Mouse (Mus musculus): Measurements from ENCODE around the gene Slc38a3. TPM values are rescaled to one million over a fixed set of nuclear protein-coding genes. Genes with fewer than 3 reads are reported as not detected.

Slc38a3 gene
- polyA plus RNA-seq, 1 experiment from 2014 or later: 3.9 TPM

DNA sequence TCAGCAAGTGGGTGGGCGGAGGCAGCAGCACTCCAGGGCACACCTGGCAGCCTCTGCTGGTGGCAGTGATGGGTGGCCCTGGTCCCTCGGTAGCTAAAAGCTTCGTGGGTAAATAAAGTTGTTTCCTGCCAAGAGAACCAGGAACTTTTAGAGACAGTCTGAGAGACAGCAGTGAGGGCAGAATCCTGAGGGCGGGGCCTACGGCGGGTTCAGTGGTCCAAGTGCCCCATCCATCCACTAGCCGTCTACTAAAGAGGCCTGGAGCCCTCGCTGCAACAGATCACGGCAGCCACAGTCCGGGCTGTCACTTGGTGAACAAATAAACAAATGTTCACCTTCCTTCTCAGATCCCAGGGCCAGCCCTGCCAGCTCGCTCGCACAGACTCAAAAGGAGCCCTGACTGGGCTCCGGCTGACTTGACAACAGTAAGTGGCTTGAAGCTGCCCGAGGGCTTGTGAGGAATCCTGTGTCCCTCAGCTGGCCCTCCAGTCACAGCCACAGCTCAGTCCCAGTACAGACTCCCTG is 39.4 kb downstream of the Slc38a3 start:
- Histone ChIP-seq H3K4me1 (ENCODE audit: control insufficient read depth, insufficient read depth, low read length) (peaks cover 73% of the 10 kb centered on the region), H3K4me2 (ENCODE audit: low read depth, low read length) (peak overlapping the region; percentile 45), H3K9me3 (replicated peaks; ENCODE audit: control insufficient read depth, low read length) (no peaks in the 10 kb centered on the region), H3K36me3 (ENCODE audit: control insufficient read depth, insufficient read depth) (peaks cover 2% of the 10 kb centered on the region; the same call in 1 of the 2 replicates), H3K9ac (ENCODE audit: low read length) (peak overlapping the region; percentile 53), H3K27me3 (ENCODE audit: control insufficient read depth, insufficient read depth, low read length) (no peaks in the 10 kb centered on the region), H3K4me3 (ENCODE audit: low read length) (no peak overlapping the region), H3K27ac (ENCODE audit: low read length) (peak overlapping the region; percentile 88)
- no peak for ATAC-seq (replicated peaks; ENCODE audit: extremely low read depth, insufficient read depth, low FRiP score)
- 28% methylated on average over 14 of the region's 14 CpGs for WGBS

GRCm38 (mm10) chr9:107629411-107629730 is 40.0 kb downstream of the Slc38a3 start:
- Histone ChIP-seq H3K4me3 (ENCODE audit: low read length) (no peak overlapping the region), H3K36me3 (ENCODE audit: control insufficient read depth, insufficient read depth) (peaks cover 2% of the 10 kb centered on the region; the same call in 1 of the 2 replicates)
- 51% methylated on average over 4 of the region's 4 CpGs for WGBS

DNA sequence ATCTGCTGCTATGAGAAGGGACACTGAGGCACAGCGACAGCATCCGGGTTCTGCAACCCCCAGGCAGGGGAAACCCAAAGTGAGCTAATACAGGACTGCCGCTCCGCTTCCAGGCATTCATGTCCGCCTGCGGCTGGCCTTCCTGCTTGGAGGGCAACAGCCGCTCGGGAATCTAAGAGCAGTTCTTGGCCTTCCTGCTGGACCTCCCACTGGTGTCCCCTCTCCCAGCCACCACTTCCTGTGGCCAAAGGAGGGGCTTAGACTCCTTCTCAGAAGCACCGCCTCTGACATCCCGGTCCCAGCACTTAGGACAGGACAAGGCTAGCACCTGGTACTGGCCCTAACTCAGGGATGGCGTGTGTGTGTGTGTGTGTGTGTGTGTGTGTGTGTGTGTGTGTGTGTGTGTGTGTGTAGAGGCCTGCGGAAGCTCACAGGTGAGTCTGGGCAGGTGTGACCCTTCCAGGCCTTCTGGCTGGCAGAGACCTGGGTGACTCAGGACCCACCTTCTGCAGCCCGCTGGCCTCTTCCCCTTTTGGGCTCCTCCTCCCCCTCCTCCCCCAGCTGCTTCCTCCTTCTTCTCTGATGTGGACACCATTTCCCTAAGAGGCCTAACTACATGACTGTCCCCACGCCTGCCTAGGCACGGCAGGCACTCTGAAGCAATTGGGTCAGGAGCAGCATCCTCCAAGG is 40.5 kb downstream of the Slc38a3 start:
- H3K27ac ChIP-seq (ENCODE audit: low read length): peak overlapping the region; percentile 88
- no peaks in the 10 kb centered on the region for H3K9me3 ChIP-seq (replicated peaks; ENCODE audit: control insufficient read depth, low read length)
- peak overlapping the region; percentile 53 for H3K9ac ChIP-seq (ENCODE audit: low read length)
- H3K4me3 ChIP-seq (ENCODE audit: low read length): peak overlapping the region; percentile 6; the same call in 1 of the 2 replicates
- H3K4me2 ChIP-seq (ENCODE audit: low read depth, low read length): peak overlapping the region; percentile 45
- H3K4me1 ChIP-seq (ENCODE audit: control insufficient read depth, insufficient read depth, low read length): peaks cover 82% of the 10 kb centered on the region
- WGBS: 47% methylated on average over 15 of the region's 15 CpGs
- no peaks in the 10 kb centered on the region for H3K27me3 ChIP-seq (ENCODE audit: control insufficient read depth, insufficient read depth, low read length)
- peaks cover 2% of the 10 kb centered on the region; the same call in 1 of the 2 replicates for H3K36me3 ChIP-seq (ENCODE audit: control insufficient read depth, insufficient read depth)
- ATAC-seq (replicated peaks; ENCODE audit: extremely low read depth, insufficient read depth, low FRiP score): peak; percentile 8; the same call in 1 of the 2 replicates

More at GRCm38 (mm10) chr9:107629411-107629730, 40.0 kb downstream of the Slc38a3 start:
- ATAC-seq (replicated peaks; ENCODE audit: extremely low read depth, insufficient read depth, low FRiP score): no peak
- Histone ChIP-seq H3K9ac (ENCODE audit: low read length) (peak overlapping the region; percentile 53), H3K4me1 (ENCODE audit: control insufficient read depth, insufficient read depth, low read length) (peaks cover 77% of the 10 kb centered on the region), H3K27me3 (ENCODE audit: control insufficient read depth, insufficient read depth, low read length) (no peaks in the 10 kb centered on the region), H3K9me3 (replicated peaks; ENCODE audit: control insufficient read depth, low read length) (no peaks in the 10 kb centered on the region), H3K4me2 (ENCODE audit: low read depth, low read length) (peak overlapping the region; percentile 45), H3K27ac (ENCODE audit: low read length) (peak overlapping the region; percentile 88)

GRCm38 (mm10) chr9:107627387-107628255 is 41.7 kb downstream of the Slc38a3 start:
- peak overlapping the region; percentile 30 for H3K9ac ChIP-seq (ENCODE audit: low read length)
- H3K4me3 ChIP-seq (ENCODE audit: low read length): no peak overlapping the region
- H3K36me3 ChIP-seq (ENCODE audit: control insufficient read depth, insufficient read depth): peaks cover 2% of the 10 kb centered on the region; the same call in 1 of the 2 replicates
- H3K4me1 ChIP-seq (ENCODE audit: control insufficient read depth, insufficient read depth, low read length): peaks cover 85% of the 10 kb centered on the region
- H3K4me2 ChIP-seq (ENCODE audit: low read depth, low read length): peak overlapping the region; percentile 45
- peak overlapping the region; percentile 88 for H3K27ac ChIP-seq (ENCODE audit: low read length)
- H3K9me3 ChIP-seq (replicated peaks; ENCODE audit: control insufficient read depth, low read length): no peaks in the 10 kb centered on the region
- ATAC-seq (replicated peaks; ENCODE audit: extremely low read depth, insufficient read depth, low FRiP score): no peak
- H3K27me3 ChIP-seq (ENCODE audit: control insufficient read depth, insufficient read depth, low read length): no peaks in the 10 kb centered on the region
- 31% methylated on average over 20 of the region's 20 CpGs for WGBS

DNA sequence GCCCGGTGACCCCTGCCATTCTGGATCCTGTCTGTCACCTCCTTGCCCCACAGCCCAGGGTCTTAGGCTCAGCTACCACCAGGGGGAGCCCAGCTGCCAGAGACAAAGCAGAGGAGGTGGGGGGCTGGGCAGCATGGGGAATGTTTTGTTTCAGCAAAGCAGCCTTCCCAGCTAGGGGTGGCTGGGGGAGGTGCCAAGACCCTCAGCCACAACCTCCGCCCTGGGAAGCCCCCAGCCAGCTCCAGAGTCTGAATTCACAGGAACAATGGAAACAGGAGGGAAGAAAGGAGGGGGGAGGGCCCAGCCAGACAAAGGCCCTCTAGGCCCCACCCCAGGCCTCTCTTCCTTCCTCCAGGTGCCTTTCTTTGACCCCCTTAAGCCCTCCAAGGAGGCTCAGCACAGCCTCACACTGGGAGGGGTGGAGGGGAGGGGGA is 42.5 kb downstream of the Slc38a3 start:
- Histone ChIP-seq H3K4me2 (ENCODE audit: low read depth, low read length) (peak overlapping the region; percentile 26), H3K9me3 (replicated peaks; ENCODE audit: control insufficient read depth, low read length) (no peaks in the 10 kb centered on the region), H3K27me3 (ENCODE audit: control insufficient read depth, insufficient read depth, low read length) (no peaks in the 10 kb centered on the region), H3K27ac (ENCODE audit: low read length) (peak overlapping the region; percentile 88), H3K9ac (ENCODE audit: low read length) (peak overlapping the region; percentile 30), H3K4me3 (ENCODE audit: low read length) (peak overlapping the region; percentile 4; the same call in 1 of the 2 replicates), H3K4me1 (ENCODE audit: control insufficient read depth, insufficient read depth, low read length) (peaks cover 80% of the 10 kb centered on the region), H3K36me3 (ENCODE audit: control insufficient read depth, insufficient read depth) (peaks cover 5% of the 10 kb centered on the region)
- ATAC-seq (replicated peaks; ENCODE audit: extremely low read depth, insufficient read depth, low FRiP score): peak; percentile 59
- 0% methylated on average over 2 of the region's 2 CpGs for WGBS

DNA sequence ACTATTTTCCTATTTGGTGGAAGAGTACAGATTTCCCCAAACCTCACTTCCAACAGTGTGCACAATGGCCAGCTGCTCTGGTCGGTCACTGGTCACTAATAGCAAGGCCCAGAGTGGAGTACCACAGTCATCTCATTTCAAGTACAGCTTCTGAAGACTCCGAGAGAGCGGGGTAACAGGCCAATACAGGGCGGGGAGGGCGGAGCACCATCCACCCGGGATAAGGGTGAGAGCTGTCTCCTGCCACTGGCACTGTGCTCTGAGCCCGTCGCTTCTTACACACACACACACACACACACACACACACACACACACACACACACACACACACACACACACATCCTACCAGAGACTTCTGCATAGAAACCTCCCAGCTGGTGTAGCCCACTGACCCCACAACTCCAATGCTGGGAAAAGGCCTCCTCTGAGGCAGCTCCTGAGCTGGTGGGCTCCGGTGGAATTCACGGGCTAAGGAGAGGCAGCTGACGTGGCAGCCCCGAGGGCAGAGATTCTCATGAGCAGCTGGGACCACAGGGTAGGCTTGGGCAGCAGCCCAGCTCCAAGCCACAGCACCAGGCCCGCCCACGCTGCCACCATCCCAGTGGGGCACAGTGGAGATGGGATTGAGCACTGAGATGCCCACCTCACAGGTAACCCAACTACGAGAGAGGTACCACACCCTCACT is 43.0 kb downstream of the Slc38a3 start:
- Histone ChIP-seq H3K9me3 (replicated peaks; ENCODE audit: control insufficient read depth, low read length) (no peaks in the 10 kb centered on the region), H3K4me1 (ENCODE audit: control insufficient read depth, insufficient read depth, low read length) (peaks cover 78% of the 10 kb centered on the region), H3K27me3 (ENCODE audit: control insufficient read depth, insufficient read depth, low read length) (no peaks in the 10 kb centered on the region), H3K4me3 (ENCODE audit: low read length) (peak overlapping the region; percentile 4; the same call in 1 of the 2 replicates), H3K27ac (ENCODE audit: low read length) (peak overlapping the region; percentile 88), H3K36me3 (ENCODE audit: control insufficient read depth, insufficient read depth) (peaks cover 5% of the 10 kb centered on the region), H3K4me2 (ENCODE audit: low read depth, low read length) (peak overlapping the region; percentile 26), H3K9ac (ENCODE audit: low read length) (peak overlapping the region; percentile 32)
- no peak; the same call in 1 of the 2 replicates for ATAC-seq (replicated peaks; ENCODE audit: extremely low read depth, insufficient read depth, low FRiP score)
- 45% methylated on average over 15 of the region's 15 CpGs for WGBS

DNA sequence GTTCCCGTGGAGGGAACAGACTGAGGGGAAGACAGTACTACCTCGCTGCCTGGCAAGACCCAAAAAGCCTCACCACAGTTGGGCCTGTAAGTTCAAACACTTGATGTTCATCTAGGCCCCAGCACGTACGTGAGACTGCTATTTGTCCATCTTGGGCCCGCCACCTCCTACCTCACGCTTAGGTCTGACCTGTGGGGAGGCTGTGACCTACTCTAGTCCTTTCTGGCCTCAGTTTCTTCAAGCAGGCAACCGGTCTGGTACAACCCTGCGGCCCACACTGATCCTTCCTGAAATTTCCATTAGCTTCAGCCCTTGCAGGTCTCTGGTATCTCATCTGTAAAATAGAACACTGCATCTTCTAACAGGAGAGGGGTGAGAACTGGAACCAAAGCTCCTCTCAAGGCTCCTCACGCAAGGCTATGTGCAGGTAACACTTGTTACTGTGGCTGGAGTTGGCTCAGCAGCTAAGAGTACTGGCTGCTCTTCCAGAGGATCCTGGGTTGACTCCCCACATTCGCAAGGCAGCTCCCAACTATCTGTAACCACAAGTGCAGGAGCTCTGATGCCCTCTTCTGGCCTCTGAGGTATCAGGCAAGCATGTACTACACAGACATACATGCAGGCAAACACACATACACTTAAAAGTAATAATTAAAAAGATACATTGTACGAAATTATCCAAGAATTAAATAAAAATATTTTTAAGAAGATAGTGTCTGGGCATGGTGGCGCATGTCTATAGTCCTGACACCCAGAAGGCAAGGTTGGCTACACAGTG is 43.8 kb downstream of the Slc38a3 start:
- Histone ChIP-seq H3K4me2 (ENCODE audit: low read depth, low read length) (no peak overlapping the region), H3K4me3 (ENCODE audit: low read length) (no peak overlapping the region), H3K36me3 (ENCODE audit: control insufficient read depth, insufficient read depth) (peaks cover 5% of the 10 kb centered on the region), H3K27me3 (ENCODE audit: control insufficient read depth, insufficient read depth, low read length) (no peaks in the 10 kb centered on the region), H3K9me3 (replicated peaks; ENCODE audit: control insufficient read depth, low read length) (no peaks in the 10 kb centered on the region), H3K9ac (ENCODE audit: low read length) (peak overlapping the region; percentile 56), H3K27ac (ENCODE audit: low read length) (peak overlapping the region; percentile 72), H3K4me1 (ENCODE audit: control insufficient read depth, insufficient read depth, low read length) (peaks cover 78% of the 10 kb centered on the region)
- ATAC-seq (replicated peaks; ENCODE audit: extremely low read depth, insufficient read depth, low FRiP score): no peak
- 88% methylated on average over 12 of the region's 12 CpGs for WGBS

- Histone ChIP-seq H3K27me3 (ENCODE audit: control insufficient read depth, insufficient read depth, low read length) (no peaks in the 10 kb centered on the region), H3K9ac (ENCODE audit: low read length) (peak overlapping the region; percentile 56), H3K9me3 (replicated peaks; ENCODE audit: control insufficient read depth, low read length) (no peaks in the 10 kb centered on the region), H3K36me3 (ENCODE audit: control insufficient read depth, insufficient read depth) (peaks cover 10% of the 10 kb centered on the region), H3K4me2 (ENCODE audit: low read depth, low read length) (peak overlapping the region; percentile 26), H3K27ac (ENCODE audit: low read length) (peak overlapping the region; percentile 72), H3K4me1 (ENCODE audit: control insufficient read depth, insufficient read depth, low read length) (peaks cover 78% of the 10 kb centered on the region), H3K4me3 (ENCODE audit: low read length) (no peak overlapping the region)
- WGBS: 85% methylated on average over 3 of the region's 3 CpGs
- ATAC-seq (replicated peaks; ENCODE audit: extremely low read depth, insufficient read depth, low FRiP score): no peak
These were observed 44.4 kb downstream of the Slc38a3 start for GRCm38 (mm10) chr9:107624951-107625350.

All from heart, embryonic 16.5 days (tissue).